Mouse (Mus musculus) midbrain, embryonic 11.5 days (tissue): ENCODE results near the gene Rtn2. TPM values are rescaled to one million over a fixed set of nuclear protein-coding genes. Genes with fewer than 3 reads are reported as not detected.
"Not testable (repeated sequence)": the region's sequence is repeated elsewhere in the genome, so short reads cannot be mapped to it uniquely, and the experiment has no call there.

Experiments
- ATAC-seq: fragments of 200-750 bp; cut with Nextera tagmentation; 2 replicates; pipeline ENCODE4 v1.8.0; 2017; ENCODE audit warnings: moderate TSS enrichment, moderate library complexity; ENCODE audit not compliant: low FRiP score
- DNase-seq: peaks from one replicate; pipeline ENCODE4 v3.0.0; 2015; ENCODE audit warnings: low spot score; ENCODE audit errors: missing footprints
- H3K27ac ChIP-seq: fragments of 300-500 bp; sonication (generic); 2 replicates; pipeline ENCODE4 v1.5.1; 2014; ENCODE audit warnings: low read depth, low read length
- H3K27me3 ChIP-seq: fragments of 300-500 bp; sonication (generic); 2 replicates; pipeline ENCODE4 v1.6.1; 2014; ENCODE audit warnings: mild to moderate bottlenecking, low read length, moderate library complexity, mixed read lengths; ENCODE audit not compliant: control insufficient read depth, insufficient read depth
- H3K36me3 ChIP-seq: fragments of 300-500 bp; sonication (generic); 2 replicates; pipeline ENCODE4 v1.6.1; 2014; ENCODE audit warnings: mild to moderate bottlenecking, low read length, moderate library complexity, mixed read lengths; ENCODE audit not compliant: control insufficient read depth, insufficient read depth
- H3K4me1 ChIP-seq: fragments of 300-500 bp; sonication (generic); 2 replicates; pipeline ENCODE4 v1.6.1; 2014; ENCODE audit warnings: low read length; ENCODE audit not compliant: control insufficient read depth, insufficient read depth
- H3K4me2 ChIP-seq: fragments of 300-500 bp; sonication (generic); 2 replicates; pipeline ENCODE4 v1.6.1; 2014; ENCODE audit warnings: mild to moderate bottlenecking, moderate library complexity
- H3K4me3 ChIP-seq: fragments of 300-500 bp; sonication (generic); 2 replicates; pipeline ENCODE4 v1.5.1; 2014; ENCODE audit warnings: low read depth, low read length
- H3K9ac ChIP-seq: fragments of 300-500 bp; sonication (generic); 2 replicates; pipeline ENCODE4 v1.6.1; 2014; ENCODE audit warnings: low read length
- H3K9me3 ChIP-seq: fragments of 300-500 bp; sonication (generic); 2 replicates; pipeline ENCODE4 v1.6.1; 2016; ENCODE audit warnings: low read length; ENCODE audit not compliant: control insufficient read depth
- WGBS: fragments of 180-500 bp; shearing (Covaris S2); extraction: QIAGEN DNeasy Blood & Tissue Kit; methylation state at CpG from one replicate; pipeline ENCODE4 v1.1.7; 2014; 5-methylcytosine and 5-hydroxymethylcytosine counted together
- polyA plus RNA-seq: library from polyadenylated mRNA; unstranded; fragments of >200 nt; fragmentation: Nextera tagmentation; extraction: Ambion mirVana; gene quantifications from 2 replicates; pipeline ENCODE4 v1.2.1, GENCODE M21; 2014

Rtn2 gene
- polyA plus RNA-seq, 1 experiment from 2014 or later = 53.2 TPM

- Histone ChIP-seq H3K36me3 (no peaks in the 10 kb centered on the region), H3K9me3 (no peaks in the 10 kb centered on the region), H3K4me2 (peak within 1 kb of the TSS; percentile 97), H3K4me3 (peak within 1 kb of the TSS; percentile 96), H3K9ac (peak within 1 kb of the TSS; percentile 85), H3K27ac (peak within 1 kb of the TSS; percentile 61), H3K4me1 (peaks cover 13% of the 10 kb centered on the region), H3K27me3 (no peaks in the 10 kb centered on the region)
- WGBS = under 1% methylated on average over 54 of the region's 62 CpGs
- DNase-seq (peak; percentile 99), ATAC-seq (peak; percentile 63)
Observed at GRCm38 (mm10) chr7:19271238-19272172, 10.9 kb upstream of the Rtn2 start, which contains the start of gene Vasp. TSS of gene Vasp (minus strand) at chr7:19271817.

DNA sequence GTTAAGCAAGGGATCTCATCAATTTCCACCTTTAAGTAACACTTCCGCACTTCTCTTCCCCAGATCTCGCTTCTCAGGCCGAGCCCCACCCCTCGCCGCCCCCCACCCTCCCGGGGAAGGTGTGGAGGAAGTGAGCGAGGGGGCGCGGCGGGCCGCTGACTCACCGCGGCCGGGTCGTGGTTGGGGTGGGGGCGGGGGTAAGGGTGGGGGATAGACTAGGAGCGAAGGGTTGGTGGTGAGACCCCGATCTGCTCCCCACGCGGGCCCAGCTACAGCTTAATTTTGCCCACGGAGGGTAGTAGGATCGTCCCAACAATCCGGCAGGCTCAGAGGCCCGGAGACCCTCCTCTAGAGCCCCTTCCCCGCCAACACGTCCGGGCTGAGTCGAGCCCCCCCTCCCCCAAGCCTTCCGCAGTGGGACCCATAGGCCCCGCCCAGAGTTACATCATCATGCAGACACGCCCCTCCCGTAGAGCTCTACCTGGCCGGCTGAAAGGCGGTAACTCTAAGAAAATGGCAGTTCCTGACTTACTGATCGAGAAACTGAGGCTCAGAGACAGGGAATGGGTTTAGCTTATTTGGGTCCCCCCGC lies 10.2 kb upstream of the Rtn2 start:
- no peaks in the 10 kb centered on the region for H3K27me3 ChIP-seq
- peaks cover 13% of the 10 kb centered on the region for H3K4me1 ChIP-seq
- ATAC-seq (peak; percentile 76), DNase-seq (peak; percentile 96)
- H3K27ac ChIP-seq = peak overlapping the region; percentile 61
- peak overlapping the region; percentile 96 for H3K4me3 ChIP-seq
- under 1% methylated on average over 36 of the region's 36 CpGs for WGBS
- H3K4me2 ChIP-seq = peak overlapping the region; percentile 97
- peak overlapping the region; percentile 85 for H3K9ac ChIP-seq
- no peaks in the 10 kb centered on the region for H3K9me3 ChIP-seq
- no peaks in the 10 kb centered on the region for H3K36me3 ChIP-seq

GRCm38 (mm10) chr7:19276253-19276652 lies 6.2 kb upstream of the Rtn2 start:
- no peak overlapping the region for H3K9ac ChIP-seq
- ATAC-seq (no peak), DNase-seq (no peak)
- H3K27ac ChIP-seq = no peak overlapping the region
- WGBS = 45% methylated on average over 4 of the region's 4 CpGs
- peaks cover 30% of the 10 kb centered on the region for H3K27me3 ChIP-seq
- peaks cover 3% of the 10 kb centered on the region for H3K4me1 ChIP-seq
- no peaks in the 10 kb centered on the region for H3K9me3 ChIP-seq
- H3K36me3 ChIP-seq = no peaks in the 10 kb centered on the region
- no peak overlapping the region for H3K4me2 ChIP-seq
- no peak overlapping the region for H3K4me3 ChIP-seq

DNA sequence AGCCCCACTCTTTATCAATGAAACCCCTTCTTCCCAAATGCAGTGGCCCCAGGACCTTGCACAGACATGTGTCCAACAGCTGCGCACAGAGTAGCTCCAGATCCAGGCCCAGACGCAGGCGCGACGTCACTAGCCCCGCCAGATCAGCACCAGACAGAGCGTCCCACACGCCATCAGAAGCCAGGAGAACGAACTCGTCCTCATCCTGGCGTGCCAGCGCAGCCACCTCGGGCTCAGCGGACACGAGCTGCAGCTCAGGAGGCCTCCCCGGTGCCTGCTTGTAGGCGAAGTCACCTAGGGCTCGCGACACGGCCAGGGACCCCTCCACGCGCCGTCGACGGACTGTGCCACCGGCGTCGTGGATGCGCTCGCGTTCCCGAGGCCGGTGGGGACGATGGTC lies 3.4 kb upstream of the Rtn2 start:
- Histone ChIP-seq H3K4me3 (peak overlapping the region; percentile 20), H3K9me3 (no peaks in the 10 kb centered on the region), H3K4me2 (peak overlapping the region; percentile 39), H3K9ac (no peak overlapping the region), H3K4me1 (peaks cover 10% of the 10 kb centered on the region), H3K36me3 (no peaks in the 10 kb centered on the region), H3K27ac (no peak overlapping the region), H3K27me3 (peaks cover 30% of the 10 kb centered on the region)
- peak; percentile 89 for DNase-seq
- no peak for ATAC-seq
- 3% methylated on average over 34 of the region's 34 CpGs for WGBS

DNA sequence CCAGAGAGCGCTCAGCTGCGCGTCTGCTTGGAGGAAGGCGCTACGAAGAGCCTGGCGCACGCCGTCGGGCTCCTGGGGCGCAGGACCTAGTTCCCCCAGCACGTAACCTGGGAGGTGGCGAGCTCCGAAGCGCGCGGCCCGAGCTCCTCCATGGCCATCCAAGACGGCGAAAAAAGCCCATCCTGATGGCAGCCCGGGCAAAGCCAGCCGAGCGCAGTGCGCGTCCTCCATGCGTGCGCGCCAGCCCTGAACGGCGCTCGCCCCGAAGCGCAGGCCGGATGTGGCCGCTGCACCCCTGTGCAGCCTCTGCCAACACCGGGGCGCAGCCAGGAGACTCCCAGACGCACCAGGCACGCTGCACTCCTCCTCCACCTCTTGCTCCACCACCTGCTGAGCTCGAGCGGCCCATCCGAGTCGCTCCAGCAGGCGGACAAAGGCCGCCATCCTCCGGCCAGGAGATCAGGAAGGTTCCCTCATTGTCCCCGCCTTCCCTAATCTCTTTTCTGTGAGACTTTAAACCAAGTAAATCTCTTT lies 2.8 kb upstream of the Rtn2 start, which contains the start of gene Ppm1n:
Gene Ppm1n (minus strand): TSS at position 484 of the 534 bp plus-strand sequence.
- H3K4me3 ChIP-seq = peak within 1 kb of the TSS; percentile 20
- H3K4me2 ChIP-seq = peak within 1 kb of the TSS; percentile 39
- peak within 1 kb of the TSS; percentile 16; the same call in 1 of the 2 replicates for H3K9ac ChIP-seq
- 0% methylated on average over 46 of the region's 46 CpGs for WGBS
- H3K36me3 ChIP-seq = no peaks in the 10 kb centered on the region
- H3K27ac ChIP-seq = no peak within 1 kb of the TSS
- no peak for ATAC-seq
- DNase-seq = peak; percentile 87
- no peaks in the 10 kb centered on the region for H3K9me3 ChIP-seq
- H3K27me3 ChIP-seq = peaks cover 30% of the 10 kb centered on the region
- H3K4me1 ChIP-seq = peaks cover 10% of the 10 kb centered on the region

DNA sequence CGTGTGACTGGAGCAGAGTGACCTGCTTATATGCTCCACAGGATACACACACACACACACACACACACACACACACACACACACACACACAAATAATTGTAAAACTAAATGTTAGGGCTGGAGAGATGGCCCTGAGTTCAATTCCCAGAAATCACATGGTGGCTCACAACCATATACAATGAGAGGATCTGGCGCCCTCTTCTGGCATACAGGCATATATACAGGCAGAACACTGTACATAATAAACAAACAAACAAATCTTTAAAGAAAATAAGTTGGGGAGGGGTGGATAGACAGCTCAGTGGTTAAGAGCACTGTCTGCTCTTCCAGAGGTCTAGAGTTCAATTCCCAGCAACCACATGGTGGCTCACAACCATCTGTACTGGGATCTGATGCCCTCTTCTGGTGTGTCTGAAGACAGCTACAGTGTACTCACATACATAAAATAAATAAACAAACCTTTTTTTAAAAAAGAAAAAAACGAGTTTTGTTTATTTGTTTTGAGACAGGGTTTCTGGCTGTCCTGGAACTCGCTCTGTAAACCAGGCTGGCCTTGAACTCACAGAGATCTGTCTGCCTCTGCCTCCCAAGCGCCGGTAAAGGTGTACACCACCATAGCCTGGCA lies 632 bp upstream of the Rtn2 start:
- WGBS = 37% methylated on average over 6 of the region's 6 CpGs
- not testable (repeated sequence) for DNase-seq, H3K36me3 ChIP-seq, H3K9me3 ChIP-seq, ATAC-seq, H3K27ac ChIP-seq, H3K9ac ChIP-seq
- peak overlapping the region; percentile 71 for H3K4me2 ChIP-seq
- peak overlapping the region; percentile 76; the same call in 1 of the 2 replicates for H3K4me3 ChIP-seq
- H3K27me3 ChIP-seq = peaks cover 30% of the 10 kb centered on the region
- peaks cover 10% of the 10 kb centered on the region for H3K4me1 ChIP-seq

DNA sequence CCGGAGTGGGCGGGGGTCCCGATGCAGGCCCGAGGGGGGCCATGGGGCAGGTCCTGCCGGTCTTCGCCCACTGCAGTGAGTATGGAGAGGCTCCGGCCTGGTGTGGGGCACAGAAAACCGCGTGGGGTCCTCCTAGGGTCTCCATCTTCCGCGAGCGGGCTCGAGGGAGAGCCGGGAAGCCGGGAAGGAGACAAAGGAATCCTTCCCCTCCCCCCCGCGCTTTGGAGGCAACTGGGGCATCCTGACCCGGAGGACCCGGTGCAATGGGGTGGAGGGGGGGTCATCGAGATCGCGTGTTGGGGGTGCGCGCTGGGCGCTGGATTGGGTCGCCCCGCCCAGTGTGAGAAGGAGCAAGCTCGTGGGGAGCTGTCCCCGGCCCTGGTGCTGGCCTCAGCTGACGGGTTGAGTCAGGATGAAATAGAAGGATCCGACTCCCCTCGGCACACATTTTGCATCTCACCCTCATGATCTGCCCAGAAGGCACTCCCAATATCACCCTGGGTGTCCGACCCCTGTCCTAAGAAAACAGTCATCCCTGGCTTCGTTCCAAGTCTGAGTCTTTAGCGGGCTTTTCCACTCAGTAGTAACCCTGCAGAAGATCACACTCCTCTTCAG lies 474 bp downstream of the Rtn2 start:
- peaks cover 10% of the 10 kb centered on the region for H3K4me1 ChIP-seq
- H3K4me3 ChIP-seq = peak overlapping the region; percentile 76
- DNase-seq (peak; percentile 96), ATAC-seq (peak; percentile 83)
- under 1% methylated on average over 26 of the region's 35 CpGs for WGBS
- peak overlapping the region; percentile 68 for H3K27ac ChIP-seq
- H3K9ac ChIP-seq = peak overlapping the region; percentile 96
- no peaks in the 10 kb centered on the region for H3K9me3 ChIP-seq
- no peaks in the 10 kb centered on the region; the same call in 1 of the 2 replicates for H3K36me3 ChIP-seq
- peak overlapping the region; percentile 71 for H3K4me2 ChIP-seq
- peaks cover 30% of the 10 kb centered on the region for H3K27me3 ChIP-seq

- 34% methylated on average over 14 of the region's 14 CpGs for WGBS
- Histone ChIP-seq H3K27ac (no peak overlapping the region), H3K27me3 (peaks cover 25% of the 10 kb centered on the region)
Observed at GRCm38 (mm10) chr7:19283406-19283804, 981 bp downstream of the Rtn2 start.

More at GRCm38 (mm10) chr7:19283406-19283804, 981 bp downstream of the Rtn2 start:
- Histone ChIP-seq H3K4me2 (peak overlapping the region; percentile 71), H3K36me3 (peaks cover under 1% of the 10 kb centered on the region; the same call in 1 of the 2 replicates), H3K4me1 (peaks cover 10% of the 10 kb centered on the region), H3K4me3 (peak overlapping the region; percentile 76), H3K9ac (peak overlapping the region; percentile 96), H3K9me3 (no peaks in the 10 kb centered on the region)
- DNase-seq = peak; percentile 85
- no peak for ATAC-seq
